Mouse (Mus musculus): ENCODE measurements around the gene Mapt.
"Not testable (repeated sequence)": the region's sequence is repeated elsewhere in the genome, so short reads cannot be mapped to it uniquely, and the experiment has no call there.

Mapt gene

DNA sequence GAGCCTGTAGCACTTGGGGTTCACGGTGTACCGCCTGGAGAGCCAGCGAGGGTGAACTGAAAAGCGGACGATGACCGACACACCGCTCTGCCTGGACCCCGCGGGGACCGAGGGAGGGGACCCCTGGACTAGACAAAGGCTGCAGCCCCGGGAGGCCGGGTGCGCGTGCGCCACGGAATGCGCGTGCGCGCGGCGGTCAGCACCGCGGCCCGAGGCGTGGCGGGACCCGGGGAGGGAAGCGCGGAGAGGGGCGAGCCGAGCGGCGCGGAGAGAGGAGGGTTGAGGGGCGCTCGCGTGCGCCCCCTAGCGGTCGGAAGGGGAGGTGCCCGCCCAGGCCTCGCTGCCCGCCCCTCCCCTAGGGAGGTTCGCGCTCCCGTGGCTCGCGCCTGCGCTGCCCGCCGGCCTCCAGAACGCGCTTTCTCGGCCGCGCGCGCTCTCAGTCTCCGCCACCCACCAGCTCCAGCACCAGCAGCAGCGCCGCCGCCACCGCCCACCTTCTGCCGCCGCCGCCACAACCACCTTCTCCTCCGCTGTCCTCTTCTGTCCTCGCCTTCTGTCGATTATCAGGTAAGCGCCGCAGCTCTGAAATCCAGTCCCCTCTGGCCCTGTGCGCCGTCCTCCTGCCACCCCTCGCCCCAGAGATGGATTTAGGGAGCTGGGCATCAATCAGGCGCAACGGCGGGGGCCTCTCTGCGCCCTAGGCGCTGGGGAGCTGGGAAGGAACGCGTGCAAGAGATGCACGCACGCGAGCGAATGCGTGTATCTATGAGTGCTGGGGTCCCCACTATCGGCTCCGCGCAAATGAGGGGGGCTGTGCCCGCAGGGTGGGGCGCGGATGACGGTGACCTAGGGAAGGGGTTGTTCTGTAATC is at the start of gene Mapt:
Gene Mapt (plus strand): TSS at position 350 of the 871 bp plus-strand sequence.
- DNase-seq (ENCODE audit: low read depth, low spot score) = peak; percentile 83

DNA sequence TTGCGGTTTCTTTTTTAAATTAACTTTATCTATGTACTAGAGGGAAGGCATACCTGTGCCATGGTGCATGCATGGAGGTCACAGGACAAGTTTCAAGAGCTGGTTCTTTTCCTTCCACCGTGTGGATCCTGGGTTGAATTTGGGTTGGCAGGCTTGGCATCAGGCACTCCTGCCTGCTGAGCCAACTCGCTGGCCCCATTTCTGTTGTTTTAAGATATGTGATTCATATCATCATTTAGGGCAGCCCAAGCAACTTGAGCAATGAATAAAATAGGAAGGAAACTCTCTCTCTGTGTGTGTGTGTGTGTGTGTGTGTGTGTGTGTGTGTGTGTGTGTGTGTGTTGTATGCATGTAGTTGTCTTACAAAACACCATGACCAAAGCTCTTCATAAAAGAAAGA is 49.0 kb upstream of the Mapt start:
- no peak for DNase-seq (ENCODE audit: low read depth, low spot score)

DNA sequence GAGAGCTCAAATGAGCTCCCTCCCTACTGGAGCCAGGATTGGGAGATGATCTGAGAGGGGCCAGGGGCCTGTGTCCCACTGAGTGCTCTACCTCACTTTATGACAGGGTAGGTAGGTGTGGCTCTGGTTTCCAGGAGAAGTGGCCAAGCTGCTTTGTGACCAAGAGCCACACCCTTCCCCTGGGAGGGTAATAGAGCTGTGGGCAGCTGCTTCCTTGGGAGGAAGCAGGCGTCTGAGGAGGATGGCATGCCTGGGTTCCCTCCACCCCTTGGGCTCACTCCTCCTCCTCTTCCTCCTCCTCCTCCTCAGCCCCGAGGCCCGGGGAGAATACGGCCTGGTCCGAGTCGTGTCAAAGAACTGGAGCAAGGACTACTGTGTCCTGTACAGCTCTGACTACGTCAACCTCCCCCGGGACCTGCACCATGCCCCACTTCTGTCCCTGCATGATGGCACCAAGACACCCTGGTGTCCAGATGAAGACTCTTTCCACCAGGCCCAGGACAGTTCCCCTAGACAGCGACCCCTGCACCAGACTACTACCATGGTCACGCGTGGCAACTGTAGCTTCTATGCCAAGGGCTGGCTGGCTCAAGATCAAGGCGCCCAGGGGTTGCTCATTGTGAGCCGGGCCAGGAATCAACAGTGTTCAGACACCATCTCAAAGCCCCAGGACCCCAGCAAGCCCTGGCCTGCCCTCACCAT is 44.9 kb upstream of the Mapt start, which contains the start of gene Sppl2c:
Gene Sppl2c (plus strand): TSS at position 193 of the 702 bp plus-strand sequence.
- DNase-seq (ENCODE audit: low read depth, low spot score) = no peak

DNA sequence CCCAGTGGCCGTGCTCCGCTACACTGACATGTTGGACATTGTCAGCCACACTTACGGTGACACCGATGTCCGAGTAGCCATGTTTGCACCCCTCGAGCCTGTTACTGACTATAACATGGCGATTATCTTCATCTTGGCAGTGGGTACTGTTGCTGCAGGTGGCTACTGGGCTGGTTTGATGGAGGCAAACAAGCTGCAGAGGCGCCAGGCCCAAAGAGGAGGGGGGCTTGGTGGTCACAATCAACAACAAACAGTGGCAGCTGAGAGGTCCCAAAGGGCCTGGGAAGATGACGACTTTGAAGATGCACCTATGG is 44.4 kb upstream of the Mapt start:
- no peak for DNase-seq (ENCODE audit: low read depth, low spot score)

DNA sequence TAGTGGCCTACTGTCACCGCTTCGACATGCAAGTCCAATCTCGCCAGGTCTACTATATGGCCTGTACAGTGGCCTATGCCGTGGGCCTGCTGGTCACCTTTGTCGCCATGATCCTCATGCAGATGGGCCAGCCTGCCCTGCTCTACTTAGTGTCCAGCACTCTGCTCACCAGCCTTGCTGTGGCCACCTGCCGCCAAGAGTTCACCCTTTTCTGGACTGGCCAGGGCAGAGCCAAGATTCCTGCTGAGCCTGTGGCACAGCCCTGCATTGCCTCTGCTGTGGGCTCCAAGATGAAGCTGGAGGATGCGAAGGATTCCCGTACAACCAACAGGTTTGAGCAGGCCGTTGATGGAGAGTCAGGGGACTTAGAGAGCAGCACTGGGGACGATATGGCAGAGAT is 43.4 kb upstream of the Mapt start:
- no peak for DNase-seq (ENCODE audit: low read depth, low spot score)

DNA sequence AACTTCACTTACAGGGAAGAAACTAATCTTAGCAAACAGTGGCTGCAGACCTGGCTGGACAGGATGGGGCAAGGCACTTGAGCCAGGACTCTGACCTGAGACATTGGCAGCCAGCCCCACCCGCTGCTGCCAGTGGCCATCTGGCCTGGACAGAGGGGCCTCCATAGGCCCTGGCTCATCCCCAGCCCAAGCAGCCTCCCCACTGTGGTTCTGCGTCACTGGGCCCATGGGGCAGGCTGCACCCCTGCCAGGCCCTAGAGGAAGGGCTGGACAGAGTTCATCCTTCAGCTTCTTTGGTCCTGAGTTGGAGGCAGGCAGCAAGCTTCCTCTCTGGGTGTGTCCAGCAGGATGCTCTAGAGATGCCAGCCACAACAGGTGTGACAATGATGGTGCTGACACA is 41.2 kb upstream of the Mapt start:
- no peak for DNase-seq (ENCODE audit: low read depth, low spot score)

DNA sequence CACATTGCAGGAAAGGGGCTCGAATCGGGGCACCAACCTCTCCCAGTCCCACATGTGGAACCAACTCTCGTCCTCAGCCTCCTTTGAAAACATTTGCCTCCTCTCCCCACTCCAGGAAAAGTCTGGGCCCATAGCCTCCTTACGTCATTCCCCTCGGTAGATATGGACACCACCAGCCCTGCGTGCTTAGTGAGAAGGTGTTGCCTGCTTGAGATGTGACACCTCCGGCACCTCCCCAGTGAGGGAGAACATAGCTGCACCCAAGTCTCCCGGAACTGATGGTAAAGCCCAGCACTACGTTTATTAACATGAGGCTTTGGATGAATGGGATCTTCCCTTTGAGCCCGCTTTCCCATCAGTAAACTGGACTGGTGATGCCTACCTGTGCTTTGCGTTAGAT is 35.8 kb upstream of the Mapt start:
- DNase-seq (ENCODE audit: low read depth, low spot score) = no peak

DNA sequence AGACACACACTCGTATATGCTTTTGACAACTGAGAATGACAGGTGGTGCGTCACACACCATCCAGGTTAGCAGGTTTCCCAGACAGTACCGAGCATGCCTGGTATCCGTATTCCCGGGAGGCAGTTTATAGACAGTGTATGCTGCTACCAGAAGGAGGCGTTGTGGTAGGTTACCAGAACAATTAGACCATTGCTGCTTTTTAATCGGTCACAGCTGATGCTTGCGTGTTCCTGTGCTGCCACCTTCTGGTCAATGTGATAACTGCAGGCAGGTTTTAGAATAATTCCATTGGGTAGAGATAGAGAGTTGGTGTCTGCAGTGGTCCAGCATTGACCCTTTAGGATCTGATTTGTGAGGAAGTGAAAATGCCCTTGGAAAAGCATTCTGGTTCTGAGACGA is 35.4 kb upstream of the Mapt start:
- DNase-seq (ENCODE audit: low read depth, low spot score) = peak; percentile 70

DNA sequence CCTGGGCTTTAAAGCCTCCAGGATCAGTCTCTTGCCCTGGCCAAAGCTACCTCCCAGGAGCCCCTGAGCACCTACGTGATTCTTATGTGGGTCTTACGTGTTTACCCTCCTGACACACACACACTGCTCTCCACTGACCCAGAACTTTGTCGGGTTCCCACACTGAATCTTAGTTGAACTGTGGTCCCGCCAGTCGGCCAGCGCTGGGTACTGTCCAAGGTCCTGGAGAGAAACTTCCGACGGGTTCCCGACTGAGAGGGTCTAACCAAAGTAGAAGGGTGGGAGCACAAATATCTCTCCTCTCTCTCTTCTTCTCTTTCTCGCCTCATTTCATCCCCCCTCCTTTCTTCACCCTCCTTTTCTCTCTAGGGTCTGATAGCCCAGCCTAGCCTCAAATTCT is 33.3 kb upstream of the Mapt start:
- DNase-seq (ENCODE audit: low read depth, low spot score) = no peak

DNA sequence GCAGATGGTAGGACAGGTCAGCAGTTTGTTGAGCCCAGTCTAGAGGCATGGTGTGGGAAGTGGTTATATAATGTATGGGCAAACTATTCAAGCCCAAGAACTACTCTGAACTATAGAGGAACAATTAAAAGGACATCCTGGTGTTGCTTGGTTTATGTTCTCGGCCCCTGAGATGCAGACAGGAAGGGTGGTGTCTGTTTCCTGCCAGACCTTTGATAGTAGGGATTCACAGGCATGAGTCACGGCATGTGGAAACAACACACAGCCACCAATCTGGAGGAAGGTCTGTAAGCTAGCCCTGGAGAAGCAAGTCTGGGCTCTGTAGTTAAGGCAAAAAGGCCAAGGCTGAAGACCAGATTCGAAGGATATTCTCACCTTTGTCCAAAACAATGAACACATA is 27.9 kb upstream of the Mapt start:
- DNase-seq (ENCODE audit: low read depth, low spot score) = no peak

DNA sequence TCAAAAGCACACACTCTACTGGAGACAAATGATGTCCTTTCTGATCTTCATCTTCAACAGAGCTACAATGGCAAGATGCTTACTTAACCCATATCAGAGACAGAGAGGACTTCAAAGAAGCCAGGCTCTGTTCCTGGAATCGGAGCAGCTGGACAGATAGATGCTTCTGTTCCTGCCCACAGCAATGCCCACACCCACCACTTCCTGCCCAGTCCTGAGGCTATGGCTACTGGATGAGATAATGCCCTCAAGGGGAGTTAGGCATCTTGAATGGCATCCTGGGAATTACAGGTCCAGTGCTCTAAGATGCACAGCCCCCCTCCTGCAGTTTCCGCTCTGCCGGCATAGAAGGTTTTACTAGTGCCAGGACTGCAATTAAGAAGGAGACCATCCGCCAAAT is 24.6 kb upstream of the Mapt start:
- DNase-seq (ENCODE audit: low read depth, low spot score) = no peak

DNA sequence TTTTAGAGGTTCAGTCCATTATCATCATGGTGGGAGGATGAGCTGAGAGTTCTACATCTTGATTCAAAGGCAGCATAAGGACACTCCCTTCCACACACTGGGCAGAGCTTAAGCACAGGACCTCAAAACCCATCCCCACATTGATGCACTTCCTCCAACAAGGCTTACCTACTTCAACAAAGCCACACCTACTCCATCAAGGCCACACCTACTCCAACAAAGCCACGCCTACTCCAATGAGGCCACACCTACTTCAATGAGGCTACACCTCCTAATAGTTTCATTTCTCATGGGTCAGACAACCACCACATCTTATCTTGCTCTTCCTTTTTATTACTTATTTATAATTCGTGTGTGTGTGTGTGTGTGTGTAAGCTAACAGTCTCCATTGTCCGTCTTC is 22.1 kb upstream of the Mapt start:
- DNase-seq (ENCODE audit: low read depth, low spot score) = no peak

DNA sequence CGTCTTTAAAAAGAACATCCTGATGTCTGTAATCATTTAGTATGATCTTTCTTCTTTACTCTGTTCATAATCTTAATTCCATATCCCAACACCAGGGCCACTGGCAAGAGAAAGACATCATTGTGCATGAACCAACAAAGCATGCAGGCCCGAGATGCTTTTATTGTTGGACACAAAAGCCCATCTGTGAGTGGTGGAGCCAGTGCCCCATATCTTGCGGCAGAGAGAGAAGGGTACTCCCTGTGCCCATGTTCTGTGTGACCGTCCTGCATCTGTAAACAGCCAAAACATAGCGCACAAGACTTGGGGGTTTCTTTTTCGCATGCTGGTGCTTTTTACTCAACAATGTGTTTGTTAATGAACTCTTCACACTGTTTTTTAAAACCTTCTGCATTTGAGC is 19.9 kb upstream of the Mapt start:
- DNase-seq (ENCODE audit: low read depth, low spot score) = no peak

DNA sequence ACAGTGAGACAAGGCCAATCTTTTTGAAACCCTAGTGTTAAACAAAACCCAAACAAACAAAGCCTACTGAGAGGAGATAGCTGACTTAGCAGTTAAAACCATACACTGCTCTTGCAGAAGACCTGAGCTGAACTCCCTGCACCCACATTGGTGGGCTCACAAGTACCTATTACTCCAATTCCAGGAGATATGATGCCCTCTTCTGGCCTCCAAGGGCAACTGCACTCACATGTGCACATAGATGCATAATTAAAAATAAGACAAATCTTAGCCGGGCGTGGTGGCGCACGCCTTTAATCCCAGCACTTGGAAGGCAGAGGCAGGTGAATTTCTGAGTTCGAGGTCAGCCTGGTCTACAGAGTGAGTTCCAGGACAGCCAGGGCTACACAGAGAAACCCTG is 17.1 kb upstream of the Mapt start:
- DNase-seq (ENCODE audit: low read depth, low spot score) = not testable (repeated sequence)

DNA sequence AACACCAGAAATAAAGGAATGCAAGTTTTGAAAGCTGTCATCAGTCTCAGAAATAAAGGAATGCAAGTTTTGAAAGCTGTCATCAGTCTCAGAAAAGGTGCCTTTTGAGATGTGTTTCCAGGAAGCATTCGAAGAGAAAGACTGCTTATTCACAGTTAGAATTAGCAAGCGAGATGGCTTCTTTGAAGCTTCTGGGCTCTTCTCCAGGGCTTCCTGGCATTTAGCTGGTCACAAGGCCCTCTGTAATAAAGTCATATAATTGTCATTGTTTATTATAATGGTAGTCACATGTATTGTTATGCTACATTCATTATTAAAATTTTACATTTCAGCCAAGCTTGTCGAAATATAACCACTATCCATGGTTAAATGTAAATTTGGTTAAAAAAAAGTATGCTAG is 13.1 kb upstream of the Mapt start:
- no peak for DNase-seq (ENCODE audit: low read depth, low spot score)

DNA sequence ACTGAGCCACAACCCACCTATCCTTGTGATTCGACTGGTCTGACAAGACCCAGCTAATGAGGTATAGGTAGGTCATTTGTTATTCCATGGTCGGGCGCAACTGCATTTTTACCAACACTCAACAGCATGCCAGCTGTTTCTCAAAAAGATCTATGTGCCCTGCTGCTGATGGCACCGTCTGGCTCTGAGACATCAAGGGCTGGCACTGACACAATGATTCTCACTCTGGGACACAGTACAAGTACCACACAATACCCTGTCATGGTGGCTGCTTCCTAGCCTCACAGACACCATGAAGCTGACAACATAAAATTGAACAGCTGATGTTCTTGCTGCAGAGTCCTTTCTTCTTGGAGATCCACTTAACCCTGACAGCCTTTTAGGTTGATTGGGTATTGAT is 10.9 kb upstream of the Mapt start:
- no peak for DNase-seq (ENCODE audit: low read depth, low spot score)

DNA sequence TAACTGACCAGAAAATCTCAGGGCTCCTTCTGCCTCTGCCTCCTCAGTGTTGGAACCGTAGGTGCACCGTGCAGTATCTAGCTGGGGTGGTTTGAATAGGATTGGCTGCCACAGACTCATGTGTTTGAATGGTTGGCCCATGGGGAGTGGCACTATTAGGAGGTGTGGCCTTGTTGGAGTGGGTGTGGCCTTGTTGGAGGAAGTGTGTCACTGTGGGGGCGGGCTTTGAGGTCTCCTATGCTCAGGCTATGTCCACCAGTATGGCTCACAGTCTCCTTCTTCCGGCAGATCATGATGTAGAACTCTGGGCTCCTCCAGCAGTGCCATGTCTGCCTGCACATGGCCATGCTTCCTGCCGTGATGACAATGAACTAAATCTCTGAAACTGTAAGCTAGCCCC is 9.4 kb upstream of the Mapt start:
- no peak for DNase-seq (ENCODE audit: low read depth, low spot score)

DNA sequence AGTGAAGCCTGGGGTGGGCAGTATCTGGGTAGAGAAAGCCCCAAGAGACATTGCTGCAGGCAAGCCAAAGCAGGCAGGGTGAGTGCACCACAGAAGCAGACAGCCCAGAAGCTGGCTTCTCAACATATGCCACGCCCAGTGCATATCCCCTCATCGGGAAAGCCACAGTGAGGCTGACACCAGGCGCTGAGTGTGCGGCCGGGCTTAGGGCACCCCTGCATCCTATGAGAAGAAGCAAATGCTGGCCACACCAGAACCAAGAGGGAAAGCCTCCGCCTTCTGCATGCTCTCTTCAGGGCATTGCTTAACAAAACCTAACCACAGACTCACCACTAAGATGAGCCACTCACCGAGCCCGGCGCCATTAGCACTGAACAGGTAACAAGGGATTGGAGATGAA is 7.9 kb upstream of the Mapt start:
- DNase-seq (ENCODE audit: low read depth, low spot score) = no peak

DNA sequence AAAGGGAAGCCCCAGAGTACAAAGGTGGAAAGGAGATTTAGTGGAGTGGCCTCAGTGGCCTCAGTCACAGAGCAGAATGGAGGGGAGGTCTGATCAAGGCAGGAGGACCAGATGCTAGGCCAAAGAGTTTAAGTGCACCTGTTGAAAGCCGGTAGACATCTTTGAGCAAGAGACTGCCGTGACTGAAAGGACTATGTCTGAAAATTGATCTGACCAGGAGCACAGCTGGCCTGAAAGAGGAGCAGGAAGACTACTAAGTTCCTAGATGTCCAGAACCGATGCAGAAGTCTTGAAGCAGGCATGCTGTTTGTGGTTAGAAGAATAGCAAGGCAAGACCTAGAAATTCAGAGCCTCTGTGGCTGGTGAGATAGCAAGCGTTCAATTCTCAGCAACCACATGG is 1.8 kb upstream of the Mapt start:
- no peak for DNase-seq (ENCODE audit: low read depth, low spot score)

DNA sequence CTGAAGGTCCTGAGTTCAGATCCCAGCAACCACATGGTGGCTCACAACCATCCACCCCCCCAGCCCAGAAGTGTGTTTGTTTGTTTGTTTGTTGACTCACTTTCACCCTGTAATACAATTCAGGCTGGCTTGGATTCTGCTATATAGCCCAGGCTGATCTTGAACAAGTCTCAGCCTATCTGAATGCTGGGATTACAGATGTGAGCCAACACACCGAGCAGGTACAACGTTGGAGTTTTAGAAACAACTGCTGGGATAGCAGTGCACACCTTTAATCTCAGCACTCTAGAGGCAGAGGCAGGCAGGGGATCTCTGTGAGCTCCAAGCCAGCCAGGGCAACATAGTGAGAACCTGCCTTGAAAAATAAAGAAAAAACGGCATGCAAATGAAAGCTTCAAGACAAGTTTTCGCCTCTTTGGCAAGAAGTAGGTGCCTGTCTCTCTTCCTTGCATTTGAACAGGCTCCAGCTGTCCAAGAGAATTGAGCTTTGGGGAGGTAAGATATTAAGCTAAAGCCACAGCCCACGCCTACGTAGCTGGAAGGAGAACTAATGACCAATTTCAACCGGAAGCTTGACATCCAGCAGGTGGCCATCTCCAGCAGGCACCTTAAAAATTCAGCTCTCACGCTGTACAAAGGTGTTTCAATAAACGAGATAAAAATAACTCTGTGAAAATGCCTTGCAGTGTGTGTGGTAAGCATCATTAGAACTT is 968 bp upstream of the Mapt start:
- no peak for DNase-seq (ENCODE audit: low read depth, low spot score)

DNA sequence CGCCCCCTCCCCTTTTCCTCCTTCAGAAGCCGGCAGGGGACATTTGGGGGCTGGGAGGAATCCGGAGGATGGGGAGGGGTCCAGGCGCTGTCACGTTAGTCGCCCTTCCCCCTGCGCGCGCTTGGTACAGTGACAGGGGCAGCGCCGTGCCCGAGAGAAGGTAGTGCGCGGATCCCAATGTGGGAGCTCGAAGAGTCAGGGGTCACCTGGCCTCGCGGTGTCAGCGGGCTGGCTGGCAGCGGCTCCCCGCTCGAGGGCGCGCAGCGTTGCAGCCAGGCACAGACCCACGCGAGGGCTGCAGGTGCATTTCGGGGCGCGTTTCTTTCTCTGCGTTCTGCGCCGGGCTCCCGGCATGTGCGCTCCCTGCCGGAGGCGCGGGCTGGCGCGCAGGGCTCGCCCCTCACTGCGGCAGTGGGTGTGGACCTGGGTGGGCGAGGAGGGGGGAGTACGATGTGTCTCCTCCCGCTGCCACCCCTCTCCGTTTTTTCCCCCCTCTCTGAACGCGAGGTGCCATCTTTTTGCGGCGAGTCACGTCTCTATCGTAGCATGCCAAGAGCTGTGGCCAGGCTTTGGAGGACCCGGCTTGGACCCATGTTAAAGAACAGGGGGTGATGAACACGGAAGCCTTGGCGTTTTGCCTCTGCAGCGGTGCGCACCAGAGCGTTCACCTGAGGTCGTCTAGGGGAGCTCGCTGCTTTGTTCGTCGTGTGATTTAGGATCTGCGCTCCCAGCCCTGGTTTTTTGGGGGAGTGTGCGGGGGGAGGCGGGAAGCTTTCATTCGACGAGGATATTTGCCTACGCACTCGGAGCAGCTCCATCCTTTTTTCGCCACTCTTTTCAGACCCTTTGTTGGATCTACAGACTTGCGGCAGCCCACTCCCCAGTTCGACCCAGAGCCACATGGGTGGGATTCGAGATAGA is 1.2 kb downstream of the Mapt start:
- peak; percentile 81 for DNase-seq (ENCODE audit: low read depth, low spot score)

DNA sequence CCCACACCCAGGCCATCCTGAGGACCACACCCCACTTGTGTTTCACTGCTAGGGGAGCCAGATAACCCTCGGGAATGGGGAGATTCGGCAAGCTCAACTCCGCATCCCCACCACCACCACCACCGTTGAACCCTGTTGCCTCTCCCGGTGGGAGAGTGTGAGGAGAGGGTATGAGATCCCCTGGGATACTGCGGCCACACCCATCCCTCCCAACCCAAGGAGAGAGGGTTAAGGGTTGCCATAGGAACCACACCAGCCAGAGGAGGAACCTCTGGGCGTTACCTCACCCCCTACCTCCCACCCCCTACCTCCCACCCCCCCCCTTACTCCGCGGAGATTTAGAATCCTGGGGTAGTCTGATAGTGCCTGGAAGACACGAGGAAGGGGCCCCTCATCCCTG is 1.9 kb downstream of the Mapt start:
- DNase-seq (ENCODE audit: low read depth, low spot score) = no peak
